Mouse (Mus musculus): ENCODE results near the gene Tead3.

Gene Tead3

GRCm38 (mm10) chr17:28287578-28287977 lies 63.0 kb downstream of the Tead3 start:
- no peak overlapping the region for H3K4me3 ChIP-seq (replicated peaks; ENCODE audit: low read length)
- peaks cover 67% of the 10 kb centered on the region for H3K4me1 ChIP-seq (replicated peaks; ENCODE audit: low read depth, low read length)
- H3K9me3 ChIP-seq (ENCODE audit: low read length): no peaks in the 10 kb centered on the region
- peaks cover 9% of the 10 kb centered on the region for H3K36me3 ChIP-seq (ENCODE audit: insufficient read depth, low read length)
- TF ChIP-seq POU5F1 (IDR thresholded peaks at IDR 0.05; ENCODE audit: borderline replicate concordance, low read length): no peak
- TF ChIP-seq NANOG (IDR thresholded peaks at IDR 0.05; ENCODE audit: borderline replicate concordance, low read length): no peak
- TF ChIP-seq CTCF (conservative IDR thresholded peaks at IDR 0.05; ENCODE audit: low read length): no peak
- H3K27me3 ChIP-seq (ENCODE audit: insufficient read depth, low read length): no peaks in the 10 kb centered on the region

- peaks cover 67% of the 10 kb centered on the region for H3K4me1 ChIP-seq (replicated peaks; ENCODE audit: low read depth, low read length)
- peaks cover 5% of the 10 kb centered on the region for H3K36me3 ChIP-seq (ENCODE audit: insufficient read depth, low read length)
- H3K9me3 ChIP-seq (ENCODE audit: low read length): no peaks in the 10 kb centered on the region
- H3K27me3 ChIP-seq (ENCODE audit: insufficient read depth, low read length): no peaks in the 10 kb centered on the region
- no peak for TF ChIP-seq NANOG (IDR thresholded peaks at IDR 0.05; ENCODE audit: borderline replicate concordance, low read length)
- TF ChIP-seq CTCF (conservative IDR thresholded peaks at IDR 0.05; ENCODE audit: low read length): peak; percentile 21; the same call in 1 of the 2 replicates
- TF ChIP-seq POU5F1 (IDR thresholded peaks at IDR 0.05; ENCODE audit: borderline replicate concordance, low read length): no peak
- peak overlapping the region; percentile 1; the same call in 1 of the 2 replicates for H3K4me3 ChIP-seq (replicated peaks; ENCODE audit: low read length)
Measured at GRCm38 (mm10) chr17:28286964-28287363, 63.7 kb downstream of the Tead3 start.

DNA sequence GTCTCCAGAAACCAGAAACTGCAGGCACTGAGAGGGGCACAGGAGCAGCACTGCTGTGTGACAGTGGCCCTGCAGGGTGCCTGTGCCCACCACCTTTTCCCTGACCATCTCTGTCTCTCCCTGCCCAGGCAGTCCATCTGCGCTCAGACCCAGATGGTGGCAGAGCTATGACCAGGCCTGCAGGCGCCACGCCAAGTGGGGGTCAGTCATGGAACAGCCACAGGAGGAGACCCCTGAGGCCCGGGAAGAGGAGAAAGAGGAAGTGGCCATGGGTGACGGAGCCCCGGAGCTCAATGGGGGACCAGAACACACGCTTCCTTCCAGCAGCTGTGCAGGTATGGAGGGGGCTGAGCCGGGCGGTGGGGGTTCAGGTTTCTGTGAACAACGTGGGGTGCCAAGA lies 64.5 kb downstream of the Tead3 start:
- no peaks in the 10 kb centered on the region for H3K27me3 ChIP-seq (ENCODE audit: insufficient read depth, low read length)
- H3K36me3 ChIP-seq (ENCODE audit: insufficient read depth, low read length): peaks cover 5% of the 10 kb centered on the region
- H3K4me3 ChIP-seq (replicated peaks; ENCODE audit: low read length): peak overlapping the region; percentile 1; the same call in 1 of the 2 replicates
- no peaks in the 10 kb centered on the region for H3K9me3 ChIP-seq (ENCODE audit: low read length)
- TF ChIP-seq CTCF (conservative IDR thresholded peaks at IDR 0.05; ENCODE audit: low read length) (no peak), POU5F1 (IDR thresholded peaks at IDR 0.05; ENCODE audit: borderline replicate concordance, low read length) (no peak), NANOG (IDR thresholded peaks at IDR 0.05; ENCODE audit: borderline replicate concordance, low read length) (no peak)
- peaks cover 67% of the 10 kb centered on the region for H3K4me1 ChIP-seq (replicated peaks; ENCODE audit: low read depth, low read length)

DNA sequence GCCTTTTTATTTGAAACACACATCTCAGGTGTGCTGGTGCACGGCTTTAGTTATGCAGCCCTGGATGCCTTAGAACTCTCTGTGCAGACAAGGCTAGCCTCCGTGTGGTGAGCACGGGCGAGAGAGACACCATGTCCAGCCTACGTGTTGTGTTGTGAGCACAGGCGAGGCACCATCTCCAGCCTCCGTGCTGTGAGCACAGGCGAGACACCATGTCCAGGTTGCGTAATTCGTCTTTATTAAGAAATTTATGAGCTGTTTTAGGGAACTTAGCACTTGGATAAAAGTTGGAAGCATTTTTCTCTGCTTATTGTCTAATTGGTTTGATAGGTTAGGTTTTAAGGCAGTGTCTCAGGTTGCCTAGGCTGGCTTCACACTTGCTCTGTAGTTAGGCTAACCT lies 67.4 kb downstream of the Tead3 start:
- Histone ChIP-seq H3K4me3 (replicated peaks; ENCODE audit: low read length) (no peak overlapping the region), H3K9me3 (ENCODE audit: low read length) (no peaks in the 10 kb centered on the region), H3K4me1 (replicated peaks; ENCODE audit: low read depth, low read length) (peaks cover 84% of the 10 kb centered on the region), H3K27me3 (ENCODE audit: insufficient read depth, low read length) (no peaks in the 10 kb centered on the region), H3K36me3 (ENCODE audit: insufficient read depth, low read length) (no peaks in the 10 kb centered on the region; the same call in 1 of the 2 replicates)
- no peak for TF ChIP-seq NANOG (IDR thresholded peaks at IDR 0.05; ENCODE audit: borderline replicate concordance, low read length)
- TF ChIP-seq CTCF (conservative IDR thresholded peaks at IDR 0.05; ENCODE audit: low read length): no peak
- no peak for TF ChIP-seq POU5F1 (IDR thresholded peaks at IDR 0.05; ENCODE audit: borderline replicate concordance, low read length)

- Histone ChIP-seq H3K27me3 (ENCODE audit: insufficient read depth, low read length) (no peaks in the 10 kb centered on the region), H3K36me3 (ENCODE audit: insufficient read depth, low read length) (no peaks in the 10 kb centered on the region; the same call in 1 of the 2 replicates), H3K9me3 (ENCODE audit: low read length) (no peaks in the 10 kb centered on the region), H3K4me1 (replicated peaks; ENCODE audit: low read depth, low read length) (peaks cover 84% of the 10 kb centered on the region), H3K4me3 (replicated peaks; ENCODE audit: low read length) (no peak overlapping the region)
- TF ChIP-seq POU5F1 (IDR thresholded peaks at IDR 0.05; ENCODE audit: borderline replicate concordance, low read length) (no peak), NANOG (IDR thresholded peaks at IDR 0.05; ENCODE audit: borderline replicate concordance, low read length) (no peak), CTCF (conservative IDR thresholded peaks at IDR 0.05; ENCODE audit: low read length) (no peak)
Measured at GRCm38 (mm10) chr17:28281866-28282441, 68.7 kb downstream of the Tead3 start.
